Mouse (Mus musculus) embryo, embryonic 10.5 days (tissue): ENCODE results near the gene Ces1c.

ENCODE experiments used
- DNase-seq: peaks from one replicate; pipeline ENCODE4 v3.0.0-alpha.2; 2015; ENCODE audit warnings: low spot score

The Ces1c gene

GRCm38 (mm10) chr8:93131233-93131980, at the start of gene Ces1c:
Gene Ces1c (minus strand): TSS chr8:93131283.
- DNase-seq: no peak

GRCm38 (mm10) chr8:93180581-93181129, 49.6 kb upstream of the Ces1c start:
- no peak for DNase-seq

DNA sequence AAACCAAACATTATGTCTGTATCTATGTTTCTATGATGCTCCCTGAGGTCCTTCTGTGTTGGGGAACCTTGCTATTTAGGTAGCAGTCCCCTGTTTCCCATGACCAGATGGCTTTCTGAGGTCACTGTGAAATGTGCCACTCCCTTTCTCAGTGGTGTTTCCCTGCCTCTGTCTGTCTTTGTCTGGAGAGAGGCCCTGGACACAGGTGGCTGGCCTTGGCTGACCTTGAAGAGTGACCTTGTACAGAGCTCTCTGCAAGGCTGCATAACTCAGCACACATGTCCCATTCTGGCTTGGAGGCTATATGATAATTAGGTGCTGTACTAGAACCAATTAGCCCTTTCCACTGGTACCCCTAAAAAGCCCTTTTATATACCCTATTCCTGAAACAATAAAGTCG, 45.5 kb upstream of the Ces1c start:
- peak; percentile 21 for DNase-seq

GRCm38 (mm10) chr8:93174554-93174953, 43.5 kb upstream of the Ces1c start:
- no peak for DNase-seq

GRCm38 (mm10) chr8:93171846-93172590, 40.9 kb upstream of the Ces1c start:
- DNase-seq: peak; percentile 7

DNA sequence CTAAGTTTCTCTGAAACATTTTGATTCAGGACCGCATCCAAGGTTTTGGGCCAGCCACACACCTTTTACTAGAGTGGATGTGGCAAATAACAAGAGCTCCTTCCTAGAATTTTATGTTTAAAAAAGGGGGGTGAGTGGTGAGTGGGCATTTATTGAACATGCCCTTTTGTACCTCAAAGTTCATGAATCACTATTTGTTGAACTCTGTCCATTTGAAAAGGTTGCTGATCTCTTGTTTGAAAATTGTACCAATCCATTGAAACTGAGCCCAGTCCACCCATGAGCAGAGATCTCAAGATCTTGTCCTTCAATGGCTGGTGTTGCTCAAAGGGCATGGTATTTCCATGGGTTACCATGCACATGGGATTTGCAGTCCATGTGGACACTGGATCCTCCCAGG, 32.3 kb upstream of the Ces1c start:
- no peak for DNase-seq

GRCm38 (mm10) chr8:93151401-93151800, 20.3 kb upstream of the Ces1c start:
- DNase-seq: no peak

GRCm38 (mm10) chr8:93147331-93147730, 16.2 kb upstream of the Ces1c start:
- no peak for DNase-seq

GRCm38 (mm10) chr8:93140696-93141095, 9.6 kb upstream of the Ces1c start:
- peak; percentile 69 for DNase-seq

GRCm38 (mm10) chr8:93132196-93132595, 1.1 kb upstream of the Ces1c start:
- DNase-seq: peak; percentile 30

GRCm38 (mm10) chr8:93126476-93126875, 4.6 kb downstream of the Ces1c start:
- DNase-seq: no peak

DNA sequence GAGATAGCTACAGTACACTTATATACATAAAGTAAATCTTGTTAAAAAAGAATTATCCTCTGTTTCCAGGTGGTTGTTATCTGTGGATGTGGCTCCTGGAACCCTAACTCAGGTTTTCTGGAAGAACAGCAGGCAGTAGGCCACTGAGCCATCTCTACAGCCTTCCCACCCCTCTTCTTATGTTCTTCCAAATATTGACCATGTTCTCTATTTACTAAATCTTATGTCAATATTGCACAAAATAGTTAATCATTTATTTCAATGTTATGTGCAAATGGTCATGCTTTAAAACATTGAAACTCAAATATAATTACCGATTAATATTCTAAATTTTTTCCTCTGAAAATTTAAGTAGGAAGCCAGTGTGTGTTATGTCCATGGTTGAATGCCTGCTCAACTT, 9.1 kb downstream of the Ces1c start:
- DNase-seq: no peak

DNA sequence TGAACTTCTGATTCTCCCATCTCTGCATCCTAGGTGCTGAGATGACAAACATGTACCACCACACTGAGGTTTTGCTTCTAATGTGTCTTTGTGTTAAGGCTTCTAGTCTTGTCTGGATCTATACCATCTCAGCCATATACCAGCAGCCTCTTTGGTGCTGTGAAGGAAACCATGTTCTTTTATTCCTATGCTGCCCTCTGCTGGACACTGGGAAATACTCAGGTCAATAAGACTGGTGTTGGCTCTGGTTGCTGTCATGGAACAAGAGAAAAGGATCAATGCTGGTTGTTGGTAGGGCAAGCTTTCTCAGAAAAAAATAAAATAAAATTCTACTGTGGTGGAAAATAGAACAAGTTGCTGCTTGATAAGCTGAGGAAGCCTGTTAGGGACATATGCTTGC, 35.7 kb downstream of the Ces1c start:
- peak; percentile 84 for DNase-seq

DNA sequence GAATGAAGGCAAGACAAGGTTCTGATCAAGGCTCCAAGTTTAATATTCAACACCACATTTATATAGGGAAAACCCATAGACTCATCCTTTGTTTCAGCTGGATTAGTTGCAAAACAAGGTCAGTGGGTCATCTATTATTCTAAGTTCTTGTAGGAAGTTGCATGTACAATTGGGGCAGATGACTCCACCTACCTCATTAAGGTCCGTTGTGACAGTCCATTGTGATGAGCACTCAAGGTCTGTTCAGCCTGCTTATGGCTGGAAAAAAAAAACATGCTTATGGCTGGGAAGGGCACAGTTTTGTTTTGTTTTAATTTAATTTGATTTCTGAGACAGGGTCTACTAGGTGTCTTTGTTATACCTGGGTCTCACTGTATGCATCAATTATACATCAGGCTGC, 39.8 kb downstream of the Ces1c start:
- DNase-seq: no peak

DNA sequence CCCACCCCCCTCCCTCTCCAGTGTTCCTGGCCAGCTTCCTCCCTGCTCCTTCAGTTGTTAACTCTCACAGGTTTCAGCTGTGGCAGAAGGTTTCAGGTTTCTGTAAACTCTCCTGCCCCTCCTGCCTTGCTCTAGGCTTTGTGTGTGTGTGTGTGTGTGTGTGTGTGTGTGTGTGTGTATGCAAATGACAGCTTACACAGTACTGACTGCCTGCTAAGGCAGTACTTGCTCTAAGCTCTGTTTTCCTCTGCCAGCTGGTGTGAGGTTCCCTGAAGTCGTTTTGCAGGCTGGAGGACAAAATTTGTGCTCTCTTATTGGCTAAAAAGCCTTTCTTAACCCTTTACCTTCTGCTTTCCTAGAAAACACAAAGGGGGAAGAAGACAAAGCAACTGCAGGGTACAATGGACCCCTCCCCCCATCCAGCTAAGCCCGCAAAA, 42.4 kb downstream of the Ces1c start:
- peak; percentile 68 for DNase-seq

DNA sequence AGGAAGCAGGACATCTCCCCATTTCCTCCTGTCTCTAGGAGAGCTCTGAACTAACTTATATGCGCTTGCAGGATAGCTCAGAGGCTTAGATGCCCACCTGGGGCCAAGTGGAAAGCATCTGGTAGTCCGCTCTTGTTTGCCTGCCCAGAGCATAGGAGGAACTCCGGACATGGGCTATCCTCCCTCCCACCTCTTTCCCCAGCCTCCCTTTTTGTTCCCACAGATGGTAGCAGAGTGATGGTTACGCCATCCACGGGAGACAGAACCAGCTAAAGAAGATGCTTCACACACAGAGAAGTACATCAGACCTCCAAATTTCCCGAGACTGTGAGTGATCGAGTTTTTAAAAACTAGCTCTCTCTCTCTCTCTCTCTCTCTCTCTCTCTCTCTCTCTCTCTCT, 42.9 kb downstream of the Ces1c start:
- peak; percentile 18 for DNase-seq

DNA sequence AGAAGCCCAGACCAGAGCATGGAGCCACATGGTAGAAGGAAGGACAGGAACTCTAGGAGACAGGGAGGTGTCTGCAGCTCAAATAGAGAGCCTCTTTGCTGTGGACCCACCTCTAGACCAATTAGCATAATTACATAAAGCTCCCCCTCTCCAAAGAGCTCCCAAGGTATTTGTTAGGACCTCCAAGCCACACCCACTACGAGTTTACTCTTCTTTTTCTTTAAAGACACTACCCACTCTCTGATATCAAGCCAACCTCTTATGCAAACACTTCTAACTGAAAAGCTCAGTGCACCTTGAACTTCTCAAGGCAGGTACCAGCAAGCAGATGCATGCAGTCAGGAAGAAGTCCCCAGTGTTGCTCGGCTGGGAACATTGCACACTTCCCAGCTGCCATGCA, 51.2 kb downstream of the Ces1c start, which contains the start of gene Ces1b:
Gene Ces1b (minus strand): TSS at position 131 of the 400 bp plus-strand sequence.
- no peak for DNase-seq

DNA sequence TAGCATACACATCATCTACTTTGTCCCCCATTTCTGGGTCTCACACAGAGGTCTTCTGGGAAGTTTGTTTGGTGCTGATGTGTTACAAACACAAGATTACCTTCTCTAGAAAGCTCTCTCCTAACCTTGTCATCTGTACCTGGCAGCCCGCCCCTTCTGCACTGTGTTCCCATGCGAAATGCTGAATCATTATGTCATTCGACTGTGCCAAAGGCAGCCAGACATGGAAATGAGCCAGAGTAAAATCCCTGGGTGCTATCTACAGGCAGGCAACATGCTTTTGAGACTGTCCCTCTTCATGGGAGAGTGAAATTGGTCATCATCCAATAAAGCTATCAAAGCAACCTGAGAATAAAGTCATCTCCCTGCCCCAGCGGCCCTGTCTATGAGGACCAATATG, 55.8 kb downstream of the Ces1c start:
- DNase-seq: no peak

GRCm38 (mm10) chr8:93063416-93064117, 67.5 kb downstream of the Ces1c start:
- no peak for DNase-seq

DNA sequence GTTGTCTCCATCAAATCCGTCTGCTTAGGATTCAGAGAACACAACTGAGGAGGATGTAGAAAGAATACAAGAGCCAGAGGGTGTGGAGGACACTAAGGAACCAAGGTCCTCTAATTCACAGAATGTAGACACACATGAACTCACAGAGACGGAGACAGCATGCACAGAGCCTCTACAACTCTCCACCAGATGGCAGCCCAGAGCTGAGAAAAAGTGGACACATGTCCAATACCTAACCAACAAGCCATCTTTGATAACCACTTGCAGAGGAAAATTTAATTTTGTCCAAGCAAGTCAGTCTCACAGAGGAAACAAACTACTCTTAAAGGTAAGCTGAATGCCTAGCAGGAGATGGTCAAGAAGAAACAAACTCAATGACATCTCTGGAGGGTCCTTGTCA, 71.9 kb downstream of the Ces1c start:
- peak; percentile 80 for DNase-seq

GRCm38 (mm10) chr8:93055238-93055637, 75.8 kb downstream of the Ces1c start:
- peak; percentile 11 for DNase-seq
